Mouse (Mus musculus) layer of hippocampus, adult 9-10 months (tissue): ENCODE results near the gene Slco2a1.

Source experiments
- DNase-seq: peaks from one replicate; pipeline ENCODE4 v3.0.0; 2022; ENCODE audit warnings: low spot score

Slco2a1 gene

DNA sequence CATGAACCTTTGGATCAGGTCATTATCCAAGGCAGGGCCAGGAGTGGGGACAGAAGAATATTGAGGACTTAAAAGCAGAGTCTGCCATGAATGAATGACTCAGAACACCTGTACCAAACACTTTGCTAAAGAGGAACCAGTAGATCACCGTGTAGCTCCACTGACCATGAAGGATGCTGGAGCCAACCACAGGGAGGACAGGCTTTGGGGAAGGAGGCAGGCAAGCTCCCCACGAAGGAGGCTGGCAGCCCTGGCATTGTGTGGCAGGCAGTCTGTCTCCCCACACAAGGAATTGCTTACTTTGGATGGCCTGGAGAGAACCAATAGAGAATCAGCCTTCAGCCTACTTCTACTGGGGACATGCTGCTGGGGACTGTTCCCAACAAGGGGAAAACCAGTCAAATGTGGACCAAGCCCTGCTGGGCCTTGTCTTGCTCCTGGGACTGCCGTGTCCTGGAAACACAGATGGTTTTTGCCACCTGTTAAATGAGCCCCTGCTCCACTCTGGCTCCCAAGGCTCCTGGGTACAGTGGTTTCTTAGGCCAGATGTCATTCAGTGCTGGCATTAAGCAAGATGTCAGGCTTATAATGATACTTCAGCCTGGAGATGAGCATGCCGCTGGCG, 130.3 kb downstream of the Slco2a1 start:
- no peak for DNase-seq

DNA sequence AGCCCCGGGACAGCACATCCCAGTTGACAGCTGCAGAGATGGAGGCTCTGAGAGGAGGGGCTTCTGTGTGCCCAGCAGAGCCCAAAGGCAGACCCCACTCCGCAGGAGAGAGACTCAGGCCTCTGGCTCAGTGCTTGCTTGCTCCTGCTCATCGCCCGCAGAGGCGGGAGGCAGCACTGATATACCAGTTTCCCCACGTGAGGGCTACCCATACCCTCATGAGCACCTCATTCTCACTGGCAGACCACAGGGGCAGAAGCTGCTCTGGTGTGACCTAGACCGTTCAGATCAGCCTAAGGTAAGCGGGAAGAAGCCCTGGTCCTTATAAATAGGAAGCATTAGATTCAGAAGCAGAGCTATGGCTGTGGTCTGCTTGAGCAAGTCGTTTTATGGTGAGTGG, 131.3 kb downstream of the Slco2a1 start:
- no peak for DNase-seq

DNA sequence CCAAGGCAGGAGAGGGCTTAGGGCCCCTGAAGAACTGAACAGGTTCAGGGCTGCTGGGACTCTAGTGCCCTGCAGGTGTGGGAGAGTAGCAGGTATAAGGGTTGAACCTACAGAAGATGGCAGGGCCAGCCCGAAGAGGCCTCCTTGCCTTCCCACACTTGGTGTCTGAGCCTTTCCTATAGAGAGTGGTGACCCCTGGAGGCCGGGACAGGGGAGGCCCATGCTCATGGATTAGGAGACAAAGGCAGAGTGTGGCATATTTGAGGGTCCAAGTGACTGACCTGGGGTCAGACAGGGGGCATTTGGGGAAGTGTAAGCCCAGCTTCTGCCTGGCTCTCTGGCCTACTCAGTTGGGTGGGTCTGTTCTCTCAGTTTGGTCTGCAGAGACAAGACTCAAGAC, 131.7 kb downstream of the Slco2a1 start:
- no peak for DNase-seq

DNA sequence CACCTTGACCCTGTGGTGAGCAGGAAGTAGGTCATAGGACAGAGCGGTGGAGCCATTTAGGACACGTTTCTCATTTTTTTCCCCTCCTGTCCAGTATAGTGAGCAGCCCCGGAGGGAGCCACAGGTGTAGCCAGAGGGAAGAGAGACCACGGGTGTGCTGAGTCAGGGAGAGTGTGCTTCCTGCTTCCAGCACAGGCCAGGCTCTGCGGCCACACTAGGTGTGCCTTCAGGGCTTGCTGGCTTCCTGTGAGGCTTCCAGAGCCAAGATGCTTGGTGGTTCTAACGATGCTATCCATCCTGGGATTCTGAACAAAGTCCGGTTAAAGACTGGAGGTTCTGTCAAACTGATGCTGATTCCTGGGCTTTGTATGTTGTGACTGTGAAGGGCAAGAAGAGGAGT, 133.0 kb downstream of the Slco2a1 start:
- DNase-seq: no peak

DNA sequence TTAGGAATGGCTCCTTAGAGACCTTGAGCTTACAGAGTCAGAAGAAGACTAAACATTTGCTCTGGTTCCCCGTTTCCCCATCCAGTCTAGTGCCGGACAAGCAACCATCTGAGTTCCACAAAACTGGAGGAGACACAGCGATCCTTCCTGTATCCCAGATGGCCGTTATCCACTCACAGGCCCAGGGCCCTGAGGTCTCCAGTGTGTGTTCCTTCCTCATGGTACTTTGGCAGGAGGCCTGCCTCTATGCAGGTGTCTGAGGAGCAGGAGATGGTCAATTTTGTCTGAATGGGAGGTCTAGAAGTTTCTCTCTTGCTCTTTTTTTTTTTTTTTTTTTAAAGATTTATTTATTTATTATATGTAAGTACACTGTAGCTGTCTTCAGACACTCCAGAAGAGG, 136.2 kb downstream of the Slco2a1 start:
- DNase-seq: no peak

DNA sequence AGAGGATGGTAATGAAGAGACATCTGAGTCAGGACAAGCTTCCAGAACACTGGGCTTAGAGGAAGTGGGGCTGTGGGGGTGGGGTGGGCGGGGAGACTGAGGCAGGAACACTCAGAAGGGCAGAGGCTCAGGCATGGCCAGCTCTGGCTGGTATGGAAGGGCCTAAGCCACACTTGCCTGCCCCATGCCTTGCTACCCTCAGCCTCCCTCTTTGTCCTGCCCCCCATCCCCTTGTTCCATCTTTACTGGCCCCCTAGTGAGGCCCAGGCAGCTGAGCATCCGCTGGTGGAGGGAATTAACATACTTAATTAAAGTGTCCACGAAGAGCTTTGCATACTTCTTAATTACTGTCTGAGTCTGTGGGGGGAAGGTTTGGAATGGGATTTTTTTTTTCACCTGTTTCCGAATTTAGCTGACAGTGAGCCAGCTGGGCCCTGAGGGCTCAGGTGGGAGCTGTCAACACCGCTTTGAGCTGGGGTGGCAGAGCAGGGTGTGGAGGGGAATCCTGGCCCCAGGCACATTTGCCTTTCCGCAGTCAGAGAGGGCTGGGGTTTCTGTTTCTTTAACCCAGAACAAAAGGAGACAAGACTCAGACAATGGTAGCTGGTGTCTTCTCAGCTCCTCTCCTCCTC, 145.1 kb downstream of the Slco2a1 start:
- DNase-seq: no peak

GRCm38 (mm10) chr9:103134450-103135030, 146.0 kb downstream of the Slco2a1 start:
- DNase-seq: no peak

- DNase-seq: no peak
Measured at GRCm38 (mm10) chr9:103139481-103139880, 151.0 kb downstream of the Slco2a1 start.

DNA sequence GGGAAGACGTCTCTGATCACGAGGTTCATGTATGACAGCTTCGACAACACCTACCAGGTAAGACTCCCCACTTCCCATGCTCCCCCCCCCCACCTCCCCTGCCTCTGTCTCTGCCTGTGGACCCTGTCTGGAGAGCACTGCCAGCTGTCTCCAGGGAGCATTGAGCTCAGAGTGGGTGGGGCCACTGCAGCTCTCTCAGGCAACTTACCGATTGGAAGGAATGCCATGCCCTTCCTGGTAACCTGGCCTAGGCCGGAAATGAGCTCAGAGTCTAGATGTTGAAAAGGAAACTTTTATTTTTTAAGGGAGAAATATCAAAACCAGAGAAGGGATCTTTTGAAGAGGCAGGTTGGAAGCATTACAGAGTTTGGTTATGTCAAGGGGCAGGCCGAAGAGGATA, 151.9 kb downstream of the Slco2a1 start:
- no peak for DNase-seq

GRCm38 (mm10) chr9:103141266-103141665, 152.8 kb downstream of the Slco2a1 start:
- no peak for DNase-seq

GRCm38 (mm10) chr9:103143881-103144280, 155.4 kb downstream of the Slco2a1 start:
- no peak for DNase-seq

- no peak for DNase-seq
Measured at GRCm38 (mm10) chr9:103145351-103145750, 156.8 kb downstream of the Slco2a1 start.
